Mouse (Mus musculus): ENCODE measurements around the gene Tmem62.
"Not testable (repeated sequence)": the region's sequence is repeated elsewhere in the genome, so short reads cannot be mapped to it uniquely, and the experiment has no call there.

The Tmem62 gene

GRCm38 (mm10) chr2:120976990-120977925, at the start of gene Tmem62:
Tmem62 (plus strand) TSS chr2:120977017.
- DNase-seq (ENCODE audit: low read depth): peak; percentile 79

GRCm38 (mm10) chr2:120933038-120933437, 43.8 kb upstream of the Tmem62 start:
- no peak for DNase-seq (ENCODE audit: low read depth)

- peak; percentile 18 for DNase-seq (ENCODE audit: low read depth)
These were observed 25.6 kb upstream of the Tmem62 start for GRCm38 (mm10) chr2:120951208-120951607.

- no peak for DNase-seq (ENCODE audit: low read depth)
These were observed 24.5 kb upstream of the Tmem62 start for GRCm38 (mm10) chr2:120952176-120952938.

- peak; percentile 17 for DNase-seq (ENCODE audit: low read depth)
These were observed 17.5 kb upstream of the Tmem62 start for GRCm38 (mm10) chr2:120959363-120959762.

GRCm38 (mm10) chr2:120959827-120960226, 17.0 kb upstream of the Tmem62 start:
- DNase-seq (ENCODE audit: low read depth): no peak

GRCm38 (mm10) chr2:120960261-120960660, 16.6 kb upstream of the Tmem62 start:
- DNase-seq (ENCODE audit: low read depth): no peak

- no peak for DNase-seq (ENCODE audit: low read depth)
These were observed 13.7 kb upstream of the Tmem62 start for GRCm38 (mm10) chr2:120963110-120963509.

GRCm38 (mm10) chr2:120965486-120965885, 11.3 kb upstream of the Tmem62 start:
- no peak for DNase-seq (ENCODE audit: low read depth)

GRCm38 (mm10) chr2:120970045-120970539, 6.7 kb upstream of the Tmem62 start:
- DNase-seq (ENCODE audit: low read depth): no peak

GRCm38 (mm10) chr2:120970559-120971080, 6.2 kb upstream of the Tmem62 start, which contains the start of gene Ubr1:
Ubr1 (minus strand) TSS chr2:120970715.
- peak; percentile 81 for DNase-seq (ENCODE audit: low read depth)

- no peak for DNase-seq (ENCODE audit: low read depth)
These were observed 5.1 kb upstream of the Tmem62 start for GRCm38 (mm10) chr2:120971766-120972165.

- DNase-seq (ENCODE audit: low read depth): not testable (repeated sequence)
These were observed 4.6 kb upstream of the Tmem62 start for GRCm38 (mm10) chr2:120972257-120972656.

GRCm38 (mm10) chr2:120972964-120973363, 3.9 kb upstream of the Tmem62 start:
- DNase-seq (ENCODE audit: low read depth): peak; percentile 12

- DNase-seq (ENCODE audit: low read depth): peak; percentile 65
These were observed 509 bp upstream of the Tmem62 start for GRCm38 (mm10) chr2:120976308-120976707.

- DNase-seq (ENCODE audit: low read depth): no peak
These were observed 1.3 kb downstream of the Tmem62 start for GRCm38 (mm10) chr2:120977926-120978692.

- peak; percentile 44 for DNase-seq (ENCODE audit: low read depth)
These were observed 1.8 kb downstream of the Tmem62 start for GRCm38 (mm10) chr2:120978693-120979037.

- DNase-seq (ENCODE audit: low read depth): peak; percentile 79
These were observed 3.0 kb downstream of the Tmem62 start for GRCm38 (mm10) chr2:120979819-120980218.

GRCm38 (mm10) chr2:120980861-120981260, 4.0 kb downstream of the Tmem62 start:
- DNase-seq (ENCODE audit: low read depth): peak; percentile 40

GRCm38 (mm10) chr2:120983611-120984010, 6.8 kb downstream of the Tmem62 start:
- DNase-seq (ENCODE audit: low read depth): no peak

GRCm38 (mm10) chr2:120985241-120985640, 8.4 kb downstream of the Tmem62 start:
- DNase-seq (ENCODE audit: low read depth): peak; percentile 27

GRCm38 (mm10) chr2:120991196-120991595, 14.4 kb downstream of the Tmem62 start:
- no peak for DNase-seq (ENCODE audit: low read depth)

Measured in NIH3T3 (cell line).